Mouse (Mus musculus): Measurements from ENCODE around the gene Diras1.
"Not testable (repeated sequence)": the region's sequence is repeated elsewhere in the genome, so short reads cannot be mapped to it uniquely, and the experiment has no call there.

Diras1 gene

DNA sequence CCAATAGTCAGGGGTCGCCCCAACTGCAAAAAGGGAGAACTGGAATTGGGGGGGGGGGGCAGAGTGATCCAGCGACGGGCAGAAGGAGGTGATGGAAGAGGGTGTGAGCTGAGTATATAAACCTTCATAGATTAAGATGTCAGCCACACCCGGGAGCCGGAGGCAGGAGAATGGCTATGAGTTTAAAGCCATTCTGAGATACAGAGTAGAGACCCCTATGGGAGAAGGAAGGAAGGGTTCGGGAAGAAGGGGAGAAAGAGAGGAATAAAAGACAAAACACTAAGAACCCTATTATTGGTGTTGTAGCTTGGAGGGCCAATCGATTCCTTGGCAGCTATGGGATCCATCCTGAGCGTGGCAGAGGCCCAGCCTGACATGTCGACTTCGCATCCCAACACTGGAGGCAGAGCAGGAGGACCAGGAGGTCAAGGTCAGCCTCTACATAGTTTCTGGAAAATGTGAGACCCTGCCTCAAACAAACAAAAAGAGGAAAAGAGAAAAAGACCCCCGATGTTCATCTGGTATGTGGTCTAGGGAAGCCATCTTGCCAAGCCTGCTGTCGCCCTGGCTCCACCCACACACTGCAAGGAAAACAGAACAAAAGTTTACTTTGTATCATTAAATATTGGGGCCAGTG, at the start of gene Diras1:
Diras1 (minus strand) TSS at position 24 of the 637 bp plus-strand sequence.
- no peak for DNase-seq (ENCODE audit: low spot score)

DNA sequence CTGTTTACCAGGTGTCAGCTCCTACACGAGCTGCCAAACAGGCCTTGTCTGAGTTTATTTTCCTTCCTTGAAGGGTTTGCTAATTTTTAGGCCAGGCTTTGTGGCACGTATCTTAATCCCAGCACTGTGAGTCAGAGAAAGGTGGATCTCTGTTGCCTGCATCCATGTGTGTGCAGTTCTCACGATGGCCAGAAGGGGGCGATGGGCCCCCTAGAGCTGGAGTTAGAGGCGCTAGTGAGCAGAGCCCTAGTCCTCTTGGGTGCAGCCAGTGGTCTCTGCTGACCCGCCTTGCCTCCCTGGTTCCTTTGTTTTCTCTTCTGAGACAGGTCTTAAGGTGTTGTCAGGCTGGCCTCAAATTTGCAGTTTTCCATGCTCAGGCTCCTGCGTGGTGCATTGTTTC, 48.0 kb upstream of the Diras1 start:
- no peak for DNase-seq (ENCODE audit: low spot score)

DNA sequence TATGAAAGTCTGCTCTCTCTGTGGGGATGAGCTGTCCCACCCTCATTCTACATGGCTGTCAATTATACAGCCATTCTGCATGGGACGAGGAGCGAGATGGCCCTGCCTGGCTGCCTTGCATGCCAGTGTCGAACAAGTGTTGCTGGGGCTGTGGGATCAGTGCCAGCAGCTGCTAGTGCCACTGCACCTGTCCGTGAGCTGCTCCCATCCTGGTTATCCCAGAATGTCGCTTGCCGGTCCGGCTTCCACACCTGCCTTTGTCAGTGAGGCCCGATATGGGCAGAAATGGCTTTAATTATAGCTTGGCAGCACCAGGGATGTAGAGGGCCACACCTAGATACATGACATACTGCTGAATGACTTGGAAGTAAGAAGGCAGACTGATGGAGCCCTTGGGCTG, 46.8 kb upstream of the Diras1 start:
- no peak for DNase-seq (ENCODE audit: low spot score)

DNA sequence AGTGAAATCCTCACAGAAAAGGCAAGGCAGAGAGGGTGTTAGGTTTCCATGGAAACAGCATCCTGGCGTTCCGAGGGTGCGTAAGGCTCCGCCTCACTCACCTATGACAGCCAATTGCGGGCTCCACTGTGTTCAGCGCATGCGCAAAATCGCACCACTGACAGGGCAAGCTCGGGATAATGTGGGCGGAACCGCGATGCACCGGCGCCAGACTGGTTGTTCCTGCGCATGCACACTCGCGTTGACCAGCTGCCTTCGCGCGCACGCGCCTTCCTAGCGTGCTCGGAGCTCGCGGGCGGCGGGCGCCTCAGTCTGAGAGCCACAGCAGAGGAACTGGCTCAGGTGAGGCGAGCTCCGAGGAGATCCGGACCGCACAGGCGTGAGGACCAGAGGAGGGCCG, 44.4 kb upstream of the Diras1 start, which contains the start of gene Thop1:
Thop1 (plus strand) TSS at position 200 of the 400 bp plus-strand sequence.
- DNase-seq (ENCODE audit: low spot score): peak; percentile 97

DNA sequence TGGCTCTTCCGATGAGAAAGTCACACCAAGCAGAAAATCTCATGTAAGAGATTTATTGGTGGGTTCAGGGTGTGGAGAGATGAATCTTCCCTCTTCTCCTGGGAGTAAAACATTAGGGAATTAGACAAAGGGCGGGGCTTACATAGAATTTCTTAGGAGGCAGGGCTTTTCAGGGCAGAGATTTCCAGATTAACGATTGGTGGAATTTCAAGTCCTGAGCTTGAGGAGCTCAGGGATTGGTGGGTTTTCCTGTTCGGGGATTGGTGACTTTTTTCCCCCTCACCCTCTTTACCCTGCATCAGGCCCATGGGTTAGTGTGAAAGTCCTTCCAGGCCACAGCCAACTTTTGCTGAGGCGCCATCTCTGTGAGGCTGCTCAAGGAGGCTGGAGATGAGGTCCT, 43.2 kb upstream of the Diras1 start:
- DNase-seq (ENCODE audit: low spot score): no peak

DNA sequence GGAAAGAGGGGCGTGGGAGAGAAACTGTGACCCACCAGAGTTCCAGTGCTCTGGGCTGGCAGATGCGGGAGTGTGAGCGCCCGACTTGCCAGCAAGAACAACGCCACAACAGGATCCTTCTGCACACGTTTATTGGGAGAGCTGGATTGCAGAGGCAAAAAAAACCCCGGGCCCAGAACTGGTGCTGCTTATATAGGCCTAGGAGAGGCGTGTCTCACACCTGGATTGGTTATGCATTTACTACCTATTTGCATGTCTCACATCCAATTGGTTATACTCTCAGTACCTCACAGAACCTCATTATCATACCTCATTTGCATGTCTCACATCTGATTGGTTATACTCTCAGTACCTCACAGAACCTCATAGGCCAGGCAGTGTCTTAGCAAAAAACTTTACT, 39.1 kb upstream of the Diras1 start:
- DNase-seq (ENCODE audit: low spot score): not testable (repeated sequence)

DNA sequence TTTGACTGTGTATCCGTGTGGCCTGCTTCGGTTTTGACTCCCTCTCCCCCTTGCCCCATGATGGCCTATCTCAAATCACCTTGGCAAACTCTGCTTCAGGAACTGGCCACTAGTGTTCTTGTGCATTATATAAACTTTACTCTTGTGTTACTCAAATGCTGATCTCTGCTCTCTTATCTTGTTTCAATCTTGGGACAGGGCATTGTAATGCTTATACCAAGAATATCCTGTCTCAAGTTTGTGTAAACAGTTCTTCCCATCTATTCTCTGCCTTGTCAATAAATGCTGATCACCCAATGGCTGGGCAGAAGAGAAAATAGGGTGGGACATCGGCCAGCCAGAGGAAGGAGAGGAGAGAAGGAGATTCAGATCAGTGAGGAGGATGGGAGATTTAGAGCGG, 37.2 kb upstream of the Diras1 start:
- no peak for DNase-seq (ENCODE audit: low spot score)

DNA sequence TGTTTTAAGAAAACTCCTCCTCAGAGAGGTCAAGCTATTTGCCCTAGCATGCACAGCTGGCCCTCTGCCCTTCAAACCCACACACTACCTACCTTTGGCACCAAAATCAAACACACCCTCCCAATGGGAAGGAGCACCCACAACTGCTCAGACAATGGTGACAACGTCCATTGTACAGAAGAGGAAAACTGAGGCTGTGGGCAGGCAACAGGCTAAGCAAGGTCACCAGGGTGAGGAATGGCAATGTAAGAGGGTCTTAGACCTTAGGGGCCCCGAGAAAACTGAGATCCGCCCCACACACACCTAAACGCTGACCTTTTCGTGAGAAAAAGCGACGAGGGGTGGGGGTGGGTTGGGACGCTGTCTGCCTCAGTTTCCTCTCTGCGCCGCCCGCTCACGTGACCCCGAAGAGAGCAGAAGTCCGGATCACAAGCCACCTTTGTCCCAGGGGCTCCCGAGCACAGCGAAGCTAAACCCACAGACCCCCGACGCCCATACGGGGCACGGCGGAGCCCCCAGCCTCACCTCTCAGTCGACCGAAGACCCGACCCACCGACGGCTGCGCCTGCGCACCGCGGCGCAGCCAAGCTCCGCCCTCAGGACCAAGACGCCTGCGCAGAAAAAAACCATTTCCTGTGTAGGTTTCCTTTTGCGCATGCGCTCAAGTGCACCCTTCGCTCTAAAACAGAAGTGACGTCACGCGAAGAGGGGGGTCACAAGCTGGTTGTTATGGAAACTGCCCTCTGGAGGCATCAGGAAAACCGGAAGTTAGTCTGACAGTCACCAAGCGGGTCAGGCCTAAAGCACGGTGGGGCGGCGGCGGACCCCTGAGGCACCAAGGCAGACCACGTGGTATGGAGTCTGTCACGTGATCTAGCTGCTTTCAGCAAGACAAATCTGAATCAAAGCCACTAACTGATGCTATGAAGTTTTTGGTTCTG, 34.4 kb upstream of the Diras1 start, which contains the start of gene Sgta:
Sgta (minus strand) TSS at position 579 of the 941 bp plus-strand sequence.
- DNase-seq (ENCODE audit: low spot score): peak; percentile 100

DNA sequence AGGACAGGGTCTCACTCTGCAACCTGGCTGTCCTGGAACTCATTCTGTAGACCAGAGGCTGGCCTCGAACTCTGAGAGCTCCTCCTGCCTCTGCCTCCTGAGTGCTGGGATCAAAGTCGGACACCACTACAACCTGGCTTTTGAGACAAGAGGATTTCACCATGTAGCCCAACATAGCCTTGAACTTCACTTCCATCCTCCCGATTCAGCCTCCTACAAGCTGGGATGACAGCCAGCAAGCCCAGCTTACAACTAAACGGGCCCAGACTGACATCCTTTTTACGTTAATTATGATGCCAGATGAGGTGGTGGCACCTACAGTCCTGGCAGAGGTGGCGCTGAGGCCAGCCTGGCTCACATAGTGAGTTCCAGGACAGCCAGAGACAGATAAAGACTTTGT, 33.4 kb upstream of the Diras1 start:
- no peak for DNase-seq (ENCODE audit: low spot score)

DNA sequence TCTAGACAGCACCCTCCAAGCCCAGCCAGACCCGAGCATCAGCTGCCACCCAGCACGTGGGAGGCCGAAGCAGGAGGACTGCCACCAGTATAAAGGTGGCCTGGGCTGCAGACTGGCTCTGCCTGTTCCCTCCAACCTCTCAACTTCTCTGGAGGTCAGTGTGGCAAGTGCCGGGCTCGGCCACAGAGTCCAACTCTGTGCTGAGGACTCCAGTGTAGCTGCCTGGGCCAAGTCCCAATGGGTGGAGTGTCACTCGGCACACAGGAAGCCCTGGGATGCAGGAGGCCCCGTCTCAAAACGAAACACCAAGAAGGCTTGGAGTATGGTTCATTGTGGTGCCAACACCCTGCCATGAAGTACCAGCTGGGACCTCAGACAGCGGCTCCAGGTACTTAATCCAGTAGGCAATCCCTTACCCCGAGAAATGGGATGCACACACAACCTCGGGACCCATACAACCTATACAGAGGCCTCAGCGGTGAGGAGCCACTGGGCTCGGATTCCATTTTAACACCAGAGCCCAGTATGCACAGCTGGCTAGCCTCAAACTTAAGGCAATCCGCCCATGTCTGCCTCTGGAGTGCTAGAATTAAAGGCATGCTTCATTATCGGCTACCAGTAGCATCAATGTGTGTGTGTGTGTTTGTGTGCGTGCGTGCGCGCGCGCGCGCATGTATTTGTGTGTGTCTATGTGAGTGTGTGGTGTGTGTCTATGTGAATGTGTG, 32.1 kb upstream of the Diras1 start:
- no peak for DNase-seq (ENCODE audit: low spot score)

DNA sequence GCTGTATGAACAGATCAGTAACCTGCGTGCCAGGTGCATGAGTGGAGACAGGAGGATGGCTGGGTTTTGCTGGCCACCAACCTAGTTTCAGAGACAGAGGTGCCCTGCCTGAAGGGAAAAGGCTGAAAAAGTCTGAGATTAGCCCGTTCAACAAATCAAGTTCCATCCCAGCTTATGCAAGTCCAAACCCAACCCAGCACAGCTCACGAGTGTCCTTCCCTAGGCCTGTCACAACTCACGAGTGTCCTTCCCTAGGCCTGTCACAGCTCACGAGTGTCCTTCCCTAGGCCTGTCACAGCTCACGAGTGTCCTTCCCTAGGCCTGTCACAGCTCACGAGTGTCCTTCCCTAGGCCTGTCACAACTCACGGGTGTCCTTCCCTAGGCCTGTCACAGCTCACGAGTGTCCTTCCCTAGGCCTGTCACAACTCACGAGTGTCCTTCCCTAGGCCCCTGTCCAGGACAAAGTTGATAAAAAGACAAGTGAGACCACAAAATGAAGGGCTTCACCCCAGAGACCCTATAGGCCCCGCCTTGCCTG, 30.4 kb upstream of the Diras1 start:
- not testable (repeated sequence) for DNase-seq (ENCODE audit: low spot score)

DNA sequence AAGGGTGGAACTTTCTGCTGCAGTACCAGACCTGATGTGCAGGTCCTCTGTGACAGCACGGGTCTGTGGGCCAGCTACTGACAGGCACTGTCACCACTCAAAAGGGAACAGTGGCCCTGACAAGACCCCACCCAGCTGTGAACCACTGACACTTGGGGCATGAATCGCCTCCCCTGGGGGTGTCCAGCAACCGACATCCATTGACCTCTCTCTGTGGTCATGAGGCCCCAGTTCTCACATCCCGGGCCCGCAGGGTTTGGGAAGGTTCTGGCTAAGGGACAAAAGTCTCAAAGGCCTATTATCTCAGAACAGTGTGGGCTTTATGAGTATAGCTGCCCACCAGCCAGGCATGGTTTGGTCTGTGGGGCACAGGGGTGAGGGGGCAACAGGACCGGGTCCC, 29.7 kb upstream of the Diras1 start:
- no peak for DNase-seq (ENCODE audit: low spot score)

DNA sequence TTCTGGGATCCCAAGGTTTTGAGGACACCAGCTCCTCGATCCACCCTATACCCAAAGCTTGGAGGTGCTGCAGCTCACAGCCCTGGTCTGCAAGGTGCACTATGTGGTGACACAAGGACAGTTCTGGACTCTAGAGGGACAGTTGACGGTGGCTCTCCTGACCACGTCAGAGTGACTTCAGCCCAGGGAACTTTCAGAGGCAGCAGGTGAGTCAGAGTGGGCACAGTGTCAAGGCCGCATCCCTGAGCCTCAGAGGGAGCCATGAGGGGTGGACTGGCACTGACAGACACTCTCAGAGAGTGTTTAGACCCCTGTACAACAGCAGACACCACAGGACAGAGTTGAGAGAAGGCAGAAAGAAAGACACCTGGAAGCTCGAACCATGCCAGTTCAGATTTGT, 27.1 kb upstream of the Diras1 start:
- DNase-seq (ENCODE audit: low spot score): no peak

DNA sequence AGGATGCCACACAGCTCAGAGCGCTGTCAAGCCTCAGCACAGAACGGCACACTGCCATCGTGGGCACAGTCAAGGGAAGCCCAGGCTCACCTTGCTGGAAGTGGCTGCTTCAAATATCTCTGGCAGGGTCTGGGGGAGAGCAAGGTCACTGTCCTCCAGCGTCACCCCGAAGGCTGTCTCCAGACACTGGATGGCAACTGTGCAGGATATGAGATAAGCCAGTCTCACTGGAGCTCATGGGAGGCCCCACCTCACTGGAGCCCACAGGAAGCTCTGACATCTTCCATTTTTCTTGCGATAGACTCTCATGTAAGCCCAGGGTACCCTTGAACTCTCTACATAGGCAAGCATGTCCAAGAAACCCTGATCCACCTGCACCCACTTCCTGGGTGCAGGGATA, 25.7 kb upstream of the Diras1 start:
- no peak for DNase-seq (ENCODE audit: low spot score)

DNA sequence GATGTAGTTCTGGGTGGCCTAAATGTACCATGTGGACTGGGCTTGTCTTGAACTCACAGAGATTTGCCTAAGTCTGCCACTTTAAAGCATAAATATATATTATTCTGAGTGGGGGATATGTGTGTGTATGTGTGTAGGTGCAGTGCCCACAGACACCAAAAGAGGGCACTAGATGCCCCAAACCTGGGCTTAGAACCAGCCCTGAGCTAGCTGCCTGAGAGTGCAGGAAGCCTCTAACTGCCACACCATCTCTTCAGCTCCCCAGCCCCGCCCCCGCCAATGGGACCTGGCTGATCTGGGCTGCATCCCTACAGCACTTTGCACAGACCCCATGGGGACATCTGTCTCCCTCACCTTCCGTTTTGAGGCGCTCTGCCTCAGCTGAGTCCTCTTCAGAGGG, 25.2 kb upstream of the Diras1 start:
- no peak for DNase-seq (ENCODE audit: low spot score)

DNA sequence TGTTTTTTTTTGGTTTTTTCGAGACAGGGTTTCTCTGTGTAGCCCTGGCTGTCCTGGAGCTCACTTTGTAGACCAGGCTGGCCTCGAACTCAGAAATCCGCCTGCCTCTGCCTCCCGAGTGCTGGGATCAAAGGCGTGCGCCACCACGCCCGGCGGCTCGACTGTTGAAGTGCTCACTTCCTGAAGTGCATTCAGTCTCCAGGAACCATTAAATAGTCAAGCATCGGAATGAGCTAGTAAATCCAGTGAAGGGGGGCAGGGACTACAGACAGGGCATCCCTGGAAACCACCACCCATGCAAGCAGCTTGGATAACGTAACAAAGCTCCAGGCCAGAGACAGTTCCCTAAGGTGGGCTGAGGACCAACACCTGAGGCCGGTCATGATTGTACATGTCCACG, 19.8 kb upstream of the Diras1 start:
- not testable (repeated sequence) for DNase-seq (ENCODE audit: low spot score)

DNA sequence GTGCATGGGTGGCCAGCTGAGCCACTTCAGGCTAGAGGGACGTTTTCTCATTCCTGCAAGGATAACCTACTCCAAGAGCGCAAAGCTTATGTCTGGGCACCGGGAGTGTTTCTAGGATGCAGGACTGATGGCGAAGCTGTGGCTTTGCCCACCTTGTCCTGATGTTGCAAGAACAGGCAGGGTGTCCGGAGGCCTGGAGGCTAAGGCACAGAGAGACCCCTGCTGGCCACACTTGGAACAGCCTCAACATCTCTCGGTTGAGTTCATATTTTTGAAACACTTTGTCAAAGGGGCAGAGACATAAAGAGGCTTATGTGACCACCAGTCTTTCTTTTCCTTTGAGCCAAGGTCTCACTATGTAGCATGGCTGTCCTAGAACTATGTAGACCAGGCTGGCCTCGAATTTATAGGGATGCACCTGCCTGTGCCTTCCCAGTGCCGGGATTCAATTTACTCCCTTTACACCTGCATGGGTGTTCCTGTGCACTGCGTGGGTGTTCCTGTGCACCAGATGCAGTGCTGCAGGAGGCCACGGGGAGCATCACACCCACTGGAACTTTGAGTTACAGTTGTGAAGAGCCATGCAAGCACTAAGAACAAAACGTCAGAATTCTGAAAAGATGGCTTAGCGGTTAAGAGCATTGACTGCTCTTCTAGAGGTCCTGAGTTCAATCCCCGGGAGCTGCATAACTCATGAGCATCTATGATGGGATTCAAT, 16.2 kb upstream of the Diras1 start:
- no peak for DNase-seq (ENCODE audit: low spot score)

DNA sequence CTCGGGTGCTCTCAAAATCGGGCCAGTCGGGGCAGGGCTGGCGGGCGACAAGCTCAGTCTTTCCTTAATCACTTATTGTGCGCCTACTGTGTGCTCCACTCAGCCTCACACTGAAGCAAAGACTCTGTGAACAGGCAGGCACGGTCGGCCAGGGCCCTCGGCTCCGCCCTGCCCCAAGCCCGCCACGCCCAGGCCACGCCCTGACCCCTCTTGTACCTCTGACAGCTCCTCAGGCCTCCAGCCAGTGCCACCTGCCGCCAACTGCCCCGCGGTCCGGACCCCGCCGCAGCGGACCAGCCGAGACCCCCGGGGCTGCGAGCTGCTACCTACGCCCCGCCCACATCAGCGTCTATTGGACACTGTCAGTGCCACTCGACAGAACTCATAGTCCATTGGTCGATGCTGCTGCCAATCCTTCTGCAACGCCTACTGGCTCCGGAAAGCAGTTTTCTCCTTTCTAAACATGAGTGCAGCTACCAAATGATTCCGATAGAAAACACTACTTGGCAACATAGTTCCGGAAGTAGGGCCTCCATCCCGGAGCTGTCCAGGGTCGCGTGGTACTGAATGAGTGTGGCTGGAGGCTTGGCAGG, 11.6 kb upstream of the Diras1 start, which contains the start of gene Slc39a3:
Slc39a3 (minus strand) TSS at position 439 of the 593 bp plus-strand sequence.
- DNase-seq (ENCODE audit: low spot score): peak; percentile 97

DNA sequence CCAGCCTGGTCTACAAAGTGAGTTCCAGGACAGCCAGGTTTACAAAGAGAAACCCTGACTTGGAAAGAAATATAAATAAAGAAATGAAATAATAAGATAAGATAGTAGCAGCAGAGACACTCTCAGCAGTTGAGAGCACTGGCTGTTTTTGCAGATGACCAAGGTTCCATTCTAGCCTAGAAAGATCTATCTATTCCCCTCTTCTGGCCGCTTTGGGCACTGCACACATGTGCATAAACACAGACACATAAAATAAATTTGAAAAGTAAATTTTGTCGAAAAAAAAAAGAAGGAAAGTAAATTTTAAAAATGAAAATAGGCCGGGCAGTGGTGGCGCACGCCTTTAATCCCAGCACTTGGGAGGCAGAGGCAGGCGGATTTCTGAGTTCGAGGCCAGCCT, 10.8 kb upstream of the Diras1 start:
- DNase-seq (ENCODE audit: low spot score): no peak

DNA sequence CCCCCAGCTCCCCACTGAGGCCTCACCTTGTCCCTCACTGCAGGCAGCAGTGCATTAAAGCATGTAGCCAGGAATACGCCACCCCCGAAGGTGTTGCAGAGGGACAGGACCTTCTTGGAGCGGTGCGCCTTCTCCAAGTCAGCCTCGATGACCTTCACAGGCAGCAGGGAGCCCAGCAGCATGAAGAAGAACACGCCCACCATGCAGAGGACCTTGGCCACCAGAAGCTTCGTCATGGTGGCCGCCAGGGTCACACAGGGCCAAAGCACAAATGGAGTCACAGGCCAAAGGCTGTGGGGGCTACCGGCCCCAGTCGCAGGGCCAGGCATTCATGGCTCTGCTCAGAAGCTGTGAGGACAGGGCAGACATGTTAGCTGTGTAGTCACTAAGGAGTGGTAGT, 8.1 kb upstream of the Diras1 start:
- no peak for DNase-seq (ENCODE audit: low spot score)

DNA sequence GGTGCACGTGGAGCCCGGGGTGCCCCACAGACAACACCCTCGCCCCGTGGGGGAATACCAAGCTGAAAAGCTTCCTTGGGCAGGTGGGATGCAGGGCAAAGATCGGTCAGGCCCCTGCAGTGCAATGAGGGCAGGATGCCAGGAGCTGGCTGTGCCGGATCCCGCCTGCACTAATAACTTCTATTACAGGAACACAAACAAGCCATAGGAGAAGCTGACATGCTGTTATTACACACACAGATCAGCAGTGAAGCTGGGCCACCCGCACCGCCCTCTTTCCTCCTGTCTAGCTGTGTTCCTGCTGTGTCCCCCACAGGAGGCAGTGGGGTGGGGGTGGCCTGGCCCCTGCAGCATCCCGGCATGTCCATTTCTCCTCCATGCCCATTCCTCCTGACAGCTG, 3.6 kb upstream of the Diras1 start:
- no peak for DNase-seq (ENCODE audit: low spot score)

Measured in left cerebral cortex, adult 11 months (tissue).